Mouse (Mus musculus) layer of hippocampus, adult 2 months (tissue): Measurements from ENCODE around the gene Skint8. TPM values are rescaled to one million over a fixed set of nuclear protein-coding genes. Genes with fewer than 3 reads are reported as not detected.
"Not testable (repeated sequence)": the region's sequence is repeated elsewhere in the genome, so short reads cannot be mapped to it uniquely, and the experiment has no call there.

Experiments used
- DNase-seq, 2 experiments: peaks; one replicate each; pipeline ENCODE4 v3.0.0; 2022; ENCODE audit warnings: low spot score in 2 of 2
- H3K27ac ChIP-seq: fragments of 200-600 bp; 2 replicates; pipeline ENCODE4 v1.8.1; 2022
- H3K4me3 ChIP-seq: fragments of 200-600 bp; 2 replicates; pipeline ENCODE4 v1.8.1; 2022; ENCODE audit warnings: mild to moderate bottlenecking
- CTCF ChIP-seq: fragments of 200-600 bp; conservative IDR thresholded peaks from 2 replicates; pipeline ENCODE4 v1.8.1; 2022; ENCODE audit warnings: antibody characterized with exemption, mild to moderate bottlenecking, moderate library complexity
- long read RNA-seq, 2 experiments: library from polyadenylated mRNA; stranded (forward); transcript quantifications; one replicate each; pipeline ENCODE4 v2.0.0; 2021; ENCODE audit warnings: borderline mapping rate in 2 of 2
- total RNA-seq, 2 experiments: library from RNA; stranded (reverse); gene quantifications; 2 replicates each; pipeline ENCODE4 v1.2.3; 2021

The Skint8 gene
- total RNA-seq, result not detected
- long read RNA-seq, experiment 1, result 0 reads
- long read RNA-seq, experiment 2, result 0 reads

DNA sequence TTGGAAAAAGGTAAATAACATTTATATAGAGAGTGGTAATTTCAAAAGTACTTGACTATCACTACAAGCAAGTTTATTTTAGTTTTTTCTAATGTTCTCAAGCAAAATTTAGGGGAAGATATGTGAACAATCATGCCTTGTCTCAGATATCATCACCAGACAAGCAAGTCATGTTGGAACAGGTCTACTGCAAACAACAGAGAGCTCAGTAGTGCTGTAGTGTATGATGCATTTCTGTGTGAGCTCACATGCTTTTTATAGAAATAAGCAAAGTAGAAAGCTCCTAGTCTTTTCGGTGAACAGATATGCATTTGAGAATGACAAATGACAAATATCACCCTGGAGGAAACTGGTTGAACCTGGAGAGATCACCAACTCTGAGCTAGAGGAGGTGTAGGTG is at the start of gene Skint8:
TSS of gene Skint8 (plus strand) at position 301 of the 400 bp plus-strand sequence.
- no peak for DNase-seq
- no peak for TF ChIP-seq CTCF
- H3K27ac ChIP-seq, result no peak within 1 kb of the TSS
- no peak within 1 kb of the TSS for H3K4me3 ChIP-seq

DNA sequence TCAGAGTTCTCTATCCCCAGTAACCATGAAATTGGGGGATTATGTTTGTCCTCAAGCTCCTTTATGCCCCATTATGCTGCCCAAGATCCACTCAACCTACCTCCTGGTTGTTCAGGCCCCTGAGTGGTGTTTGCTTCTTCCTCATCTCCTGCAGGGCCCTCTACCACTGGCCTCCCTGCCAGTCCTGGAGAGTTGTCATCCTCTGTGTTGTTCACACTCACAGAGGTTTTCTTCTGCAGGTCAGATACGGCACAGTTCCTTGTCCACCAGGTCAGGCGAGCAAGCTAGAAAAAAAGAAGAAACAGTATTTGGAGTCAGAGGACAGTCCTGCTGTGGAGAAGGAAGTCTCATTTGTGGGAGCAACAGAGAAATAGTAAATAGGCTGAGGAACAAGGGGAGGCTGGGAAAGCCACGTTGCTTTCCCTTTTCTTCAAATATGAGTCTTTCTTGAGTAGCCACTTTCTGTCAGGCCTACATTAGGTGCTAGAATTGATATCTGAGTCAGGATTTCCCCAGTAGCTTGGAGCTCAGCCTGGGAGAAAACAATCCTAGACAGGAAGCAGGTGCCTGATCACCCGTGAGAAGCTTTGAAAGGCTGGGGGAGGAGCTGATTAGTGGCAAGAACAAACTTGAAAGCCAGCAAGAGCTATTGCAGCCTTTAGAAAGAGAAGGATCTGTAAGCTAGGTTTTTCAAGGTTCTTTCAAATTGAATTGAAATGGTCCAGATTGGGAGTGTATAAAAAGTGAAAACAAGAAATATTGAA is 38.9 kb upstream of the Skint8 start:
- Histone ChIP-seq H3K27ac (no peak overlapping the region), H3K4me3 (no peak overlapping the region)
- no peak for DNase-seq
- TF ChIP-seq CTCF, result no peak

DNA sequence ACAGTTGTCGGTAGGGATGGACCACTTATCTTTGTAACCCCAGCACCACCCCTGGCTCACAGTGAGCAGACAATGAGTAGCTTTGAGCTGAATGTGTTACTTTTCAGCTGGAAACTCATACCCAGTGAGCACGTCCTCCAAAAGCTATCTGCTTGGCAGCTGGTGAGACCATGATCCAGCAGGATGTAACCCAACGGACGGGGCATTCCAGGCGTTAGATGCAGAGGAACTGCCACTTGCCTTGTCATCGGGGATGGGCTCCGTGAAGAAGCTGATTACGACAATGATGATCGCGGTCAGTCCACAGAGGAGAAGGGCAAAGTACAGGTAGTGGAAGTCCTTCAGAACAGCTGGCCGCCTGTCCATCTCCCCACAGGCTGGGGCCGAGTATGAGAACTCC is 35.6 kb upstream of the Skint8 start:
- no peak for TF ChIP-seq CTCF
- H3K27ac ChIP-seq, result no peak overlapping the region
- no peak for DNase-seq
- no peak overlapping the region for H3K4me3 ChIP-seq

DNA sequence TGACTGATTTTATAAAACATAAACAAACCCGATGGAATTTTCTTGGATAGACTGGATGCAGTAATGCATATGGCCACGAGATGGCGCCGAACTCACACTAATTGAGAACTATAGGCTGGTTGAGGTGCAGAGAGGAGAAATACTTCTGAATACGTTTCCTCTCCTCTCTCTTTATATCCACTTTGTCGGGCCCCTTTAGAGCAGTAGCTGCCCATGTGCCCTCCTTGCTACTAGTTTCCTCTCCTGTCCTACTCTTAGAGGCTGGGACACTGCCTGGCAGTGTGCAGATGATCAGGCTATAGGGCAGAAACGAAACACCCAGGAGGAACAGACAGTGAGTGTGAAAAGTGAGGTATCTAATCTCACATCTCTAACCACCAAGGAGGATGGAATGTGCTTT is 33.2 kb upstream of the Skint8 start:
- peak overlapping the region; percentile 5; the same call in 1 of the 2 replicates for H3K4me3 ChIP-seq
- DNase-seq, result peak; percentile 50 to 79
- TF ChIP-seq CTCF, result peak; percentile 87
- H3K27ac ChIP-seq, result no peak overlapping the region

DNA sequence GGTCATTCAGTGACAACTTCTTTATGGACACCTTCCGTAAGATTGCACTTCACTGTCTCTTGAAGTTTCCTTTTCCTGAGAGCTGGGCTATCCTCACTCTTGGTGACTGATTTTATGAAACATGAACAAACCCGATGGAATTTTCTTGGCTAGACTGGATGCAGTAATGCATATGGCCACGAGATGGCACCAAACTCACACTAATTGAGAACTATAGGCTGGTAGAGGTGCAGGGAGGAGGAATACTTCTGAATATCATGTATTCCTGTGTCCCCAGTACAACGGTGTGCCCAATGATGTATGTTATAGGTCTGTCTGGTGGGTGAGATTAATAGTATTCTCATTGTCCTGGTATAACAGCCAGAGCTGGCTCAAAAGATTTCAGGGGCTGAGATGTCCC is 32.6 kb upstream of the Skint8 start:
- TF ChIP-seq CTCF, result peak; percentile 91
- no peak overlapping the region for H3K27ac ChIP-seq
- peak; percentile 78 to 90 for DNase-seq
- no peak overlapping the region for H3K4me3 ChIP-seq

DNA sequence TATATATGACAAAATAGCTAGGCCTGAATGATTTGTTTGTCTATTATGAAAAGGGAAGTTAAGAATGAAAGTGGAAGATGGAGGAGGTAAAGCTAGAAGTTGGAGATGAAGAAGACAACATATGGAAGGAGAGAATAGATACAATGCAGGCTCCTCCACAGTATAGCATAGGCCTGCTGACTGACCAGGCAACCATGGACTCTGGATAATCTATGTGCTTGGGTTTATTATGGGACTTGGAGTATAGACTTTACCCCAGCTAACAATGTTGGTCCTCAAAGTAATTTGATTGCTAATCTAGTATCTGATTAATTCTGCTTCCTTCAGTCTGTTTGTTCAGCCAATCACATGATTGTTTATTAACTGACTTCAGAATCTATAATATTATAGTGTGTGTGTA is 27.1 kb upstream of the Skint8 start:
- TF ChIP-seq CTCF, result no peak
- Histone ChIP-seq H3K4me3 (no peak overlapping the region), H3K27ac (no peak overlapping the region)
- no peak for DNase-seq

DNA sequence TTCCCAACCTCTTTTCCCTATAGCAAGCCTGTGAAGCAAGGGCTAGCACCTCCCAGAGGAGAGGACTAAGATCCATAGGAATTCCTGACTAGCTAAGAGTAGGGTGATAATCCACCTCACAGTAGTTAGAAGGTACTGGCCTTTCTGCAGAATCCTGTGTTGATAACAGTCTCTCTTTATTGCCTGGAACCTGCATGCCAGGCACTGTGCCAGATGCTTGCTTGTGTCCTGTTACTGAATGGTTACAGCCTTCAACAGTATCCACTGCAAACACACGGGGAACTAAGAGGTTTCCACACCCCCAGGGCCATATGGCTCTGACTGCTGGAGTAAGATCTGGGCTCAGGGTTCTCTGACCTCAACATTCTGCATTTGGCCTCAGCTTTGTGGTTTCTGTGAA is 21.4 kb upstream of the Skint8 start:
- DNase-seq, result no peak
- TF ChIP-seq CTCF, result no peak
- no peak overlapping the region for H3K4me3 ChIP-seq

DNA sequence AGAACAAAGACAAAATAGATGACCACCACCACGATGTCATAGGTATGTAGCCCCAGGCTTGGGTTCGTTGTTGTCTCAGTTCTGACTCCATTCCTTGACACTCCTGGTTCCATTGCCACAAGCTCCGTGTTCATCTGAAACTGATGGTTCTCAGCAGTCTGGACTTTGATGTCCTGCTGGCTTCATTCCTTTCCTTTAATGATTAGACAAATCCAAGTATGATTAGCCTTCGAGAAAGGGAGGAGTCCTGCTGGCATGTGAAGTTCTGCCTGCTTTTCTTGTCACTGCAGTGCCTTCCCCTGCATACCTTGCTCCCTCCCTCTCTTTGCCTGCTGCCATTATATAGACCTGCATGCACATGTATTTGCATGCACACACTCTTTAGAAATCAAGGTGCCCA is 20.6 kb upstream of the Skint8 start:
- TF ChIP-seq CTCF, result no peak
- Histone ChIP-seq H3K4me3 (no peak overlapping the region), H3K27ac (no peak overlapping the region)

More for the DNA sequence above, 21.4 kb upstream of the Skint8 start:
- no peak overlapping the region for H3K27ac ChIP-seq

DNA sequence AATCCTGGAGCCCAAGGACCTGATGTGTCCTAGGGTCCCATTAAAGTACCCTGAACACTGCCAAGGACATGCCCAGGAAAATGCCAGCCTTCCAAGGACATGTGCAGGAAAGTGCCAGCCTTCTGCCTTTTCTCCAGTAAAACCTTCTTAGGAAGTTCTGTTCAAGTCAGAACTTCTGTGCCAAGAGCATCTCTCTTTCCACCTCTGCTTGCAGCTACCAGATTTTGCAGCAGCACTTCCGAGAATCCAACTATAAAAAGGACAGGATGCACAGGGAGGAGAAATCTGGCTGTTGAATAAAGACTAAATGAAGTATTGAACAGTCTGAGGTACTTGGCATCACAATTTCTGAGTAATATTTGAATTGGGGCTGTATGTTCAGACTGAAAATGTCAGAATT is 18.7 kb upstream of the Skint8 start:
- DNase-seq, H3K4me3 ChIP-seq, H3K27ac ChIP-seq: not testable (repeated sequence)

More for the DNA sequence above, 20.6 kb upstream of the Skint8 start:
- no peak for DNase-seq

DNA sequence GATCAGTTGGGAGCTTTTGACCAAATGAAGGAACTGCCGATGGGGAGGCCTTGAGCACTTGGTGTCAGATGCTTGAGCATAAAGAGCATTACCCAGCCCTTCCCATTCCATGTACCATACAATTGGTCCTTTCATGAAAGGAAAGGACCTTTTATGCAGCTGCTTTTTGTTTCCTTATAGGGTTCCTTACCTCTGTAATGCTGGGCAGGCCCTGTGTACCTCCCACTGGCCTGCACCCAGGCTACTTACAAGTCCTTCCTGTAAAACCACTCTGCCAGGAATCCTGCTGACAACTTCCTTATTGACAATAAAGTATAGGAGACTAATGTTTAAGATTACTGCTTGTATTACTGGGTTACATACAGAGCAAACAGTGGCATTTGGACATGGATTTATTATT is 17.7 kb upstream of the Skint8 start:
- H3K27ac ChIP-seq, result no peak overlapping the region
- no peak for DNase-seq
- no peak overlapping the region for H3K4me3 ChIP-seq
- no peak for TF ChIP-seq CTCF

DNA sequence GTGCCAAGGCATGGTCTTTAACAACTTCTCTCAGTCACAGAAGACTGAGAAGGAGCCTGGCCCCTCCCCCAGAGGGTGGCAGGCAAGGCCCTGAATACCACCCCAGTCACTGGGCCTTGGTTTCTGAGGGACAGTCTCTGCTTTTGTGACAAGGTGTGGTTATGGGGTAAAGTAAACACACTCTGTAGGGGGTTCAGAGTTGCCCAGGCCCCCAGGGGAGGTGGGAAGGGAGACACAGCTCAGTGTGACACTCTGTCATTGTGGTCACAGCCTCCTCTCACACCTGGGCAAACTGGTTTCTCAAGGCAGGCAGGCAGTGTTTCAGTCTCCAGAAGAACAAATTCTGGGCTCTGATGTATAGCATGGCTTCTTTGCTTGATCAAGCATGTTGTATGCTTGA is 16.4 kb upstream of the Skint8 start, which contains the start of gene Slc5a9:
TSS of gene Slc5a9 (minus strand) at position 144 of the 400 bp plus-strand sequence.
- no peak for DNase-seq
- H3K4me3 ChIP-seq, result no peak within 1 kb of the TSS
- TF ChIP-seq CTCF, result no peak
- no peak within 1 kb of the TSS for H3K27ac ChIP-seq

DNA sequence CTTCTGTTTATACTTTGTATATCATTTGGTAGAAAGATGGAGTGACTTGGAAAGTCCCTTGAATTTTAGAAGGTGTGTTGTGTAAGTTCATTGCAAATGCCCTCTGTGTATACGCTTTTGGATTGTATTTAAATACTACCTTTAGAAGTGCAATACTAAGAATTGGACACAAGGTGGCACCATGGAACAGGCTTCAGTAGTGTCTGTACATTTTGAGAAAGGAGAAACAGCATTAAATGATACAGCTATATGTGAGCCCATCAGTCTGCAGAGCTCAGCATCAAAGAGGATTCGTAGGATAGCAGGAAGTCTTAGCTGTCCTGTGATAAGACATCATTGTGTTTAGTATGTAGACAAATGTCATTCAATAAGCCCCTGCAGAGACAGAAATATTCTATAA is 11.3 kb upstream of the Skint8 start:
- DNase-seq, result peak in 1 of 2 experiments; percentile 44
- H3K27ac ChIP-seq, result no peak overlapping the region
- TF ChIP-seq CTCF, result peak; percentile 86
- no peak overlapping the region for H3K4me3 ChIP-seq

DNA sequence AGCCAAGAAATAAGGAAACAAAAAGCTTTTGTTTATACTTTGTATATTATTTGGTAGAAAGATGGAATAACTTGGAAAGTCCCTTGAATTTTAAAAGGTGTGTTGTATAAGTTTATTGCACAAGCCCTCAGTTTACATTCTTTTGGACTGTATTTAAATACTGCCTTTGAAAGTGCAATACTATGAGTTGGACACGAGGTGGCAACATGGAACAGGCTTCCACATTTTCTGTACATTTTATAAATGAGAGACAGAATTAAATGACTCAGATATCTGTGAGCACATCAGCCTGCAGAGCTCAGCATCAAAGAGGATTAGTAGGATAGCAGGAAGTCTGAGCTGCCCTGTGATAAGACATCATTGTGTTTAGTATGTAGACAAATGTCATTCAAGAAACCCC is 42.1 kb downstream of the Skint8 start:
- peak; percentile 74 for TF ChIP-seq CTCF
- Histone ChIP-seq H3K27ac (no peak overlapping the region), H3K4me3 (no peak overlapping the region)
- no peak for DNase-seq

DNA sequence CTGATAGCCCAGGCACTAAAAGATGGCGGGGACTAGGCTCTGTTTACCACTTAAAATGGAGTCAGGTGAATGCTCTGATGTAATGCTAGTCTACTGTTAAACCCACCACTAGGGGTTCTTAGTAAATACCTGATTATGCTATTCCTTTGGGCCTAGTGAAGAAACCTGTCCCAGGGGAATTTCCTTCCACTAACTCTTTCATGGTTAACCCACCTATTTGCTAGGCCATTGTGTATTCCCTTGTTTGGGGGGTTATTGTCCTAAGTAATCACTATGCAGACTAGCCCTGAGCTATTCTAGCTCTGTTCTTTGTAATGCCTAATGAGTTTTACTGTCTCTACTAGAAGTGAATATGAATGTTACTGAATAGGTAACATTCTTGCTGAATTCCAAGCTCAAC is 44.0 kb downstream of the Skint8 start:
- not testable (repeated sequence) for H3K4me3 ChIP-seq, H3K27ac ChIP-seq, DNase-seq
